Mouse (Mus musculus) c-Kit-positive CD71-positive TER-119-positive erythroid progenitor cells, embryonic 14.5 days (primary cell): Measurements from ENCODE around the gene Psmd2.
"Not testable (repeated sequence)": the region's sequence is repeated elsewhere in the genome, so short reads cannot be mapped to it uniquely, and the experiment has no call there.

Experiments used
- DNase-seq: peaks from one replicate; pipeline ENCODE4 v3.0.0-alpha.2; 2013; ENCODE audit warnings: low spot score

Gene Psmd2

GRCm38 (mm10) chr16:20657661-20658060 is 6.2 kb downstream of the Psmd2 start:
- no peak for DNase-seq

GRCm38 (mm10) chr16:20668013-20668412 is 16.6 kb downstream of the Psmd2 start, which contains the start of gene Eif4g1:
Eif4g1 (plus strand) TSS chr16:20668313.
- not testable (repeated sequence) for DNase-seq

GRCm38 (mm10) chr16:20670291-20670690 is 18.8 kb downstream of the Psmd2 start:
- DNase-seq: no peak

- no peak for DNase-seq
These were observed 20.4 kb downstream of the Psmd2 start for GRCm38 (mm10) chr16:20671886-20672285.

GRCm38 (mm10) chr16:20672500-20672902 is 21.0 kb downstream of the Psmd2 start:
- DNase-seq: peak; percentile 87

GRCm38 (mm10) chr16:20672965-20673705 is 21.7 kb downstream of the Psmd2 start:
- no peak for DNase-seq

GRCm38 (mm10) chr16:20673706-20674303 is 22.4 kb downstream of the Psmd2 start:
- peak; percentile 67 for DNase-seq

GRCm38 (mm10) chr16:20675213-20675612 is 23.8 kb downstream of the Psmd2 start:
- no peak for DNase-seq

- no peak for DNase-seq
These were observed 25.2 kb downstream of the Psmd2 start for GRCm38 (mm10) chr16:20676702-20677101.

GRCm38 (mm10) chr16:20677380-20677779 is 25.9 kb downstream of the Psmd2 start:
- no peak for DNase-seq

GRCm38 (mm10) chr16:20677974-20678675 is 26.7 kb downstream of the Psmd2 start:
- DNase-seq: peak; percentile 57

GRCm38 (mm10) chr16:20690774-20691173 is 39.3 kb downstream of the Psmd2 start:
- no peak for DNase-seq

GRCm38 (mm10) chr16:20691617-20692016 is 40.2 kb downstream of the Psmd2 start:
- no peak for DNase-seq

- DNase-seq: no peak
These were observed 41.0 kb downstream of the Psmd2 start for GRCm38 (mm10) chr16:20692241-20692965.

GRCm38 (mm10) chr16:20693111-20693701 is 41.8 kb downstream of the Psmd2 start, which contains the start of gene Fam131a:
Fam131a (plus strand) TSS chr16:20693241.
- peak; percentile 72 for DNase-seq

GRCm38 (mm10) chr16:20694781-20695180 is 43.3 kb downstream of the Psmd2 start:
- no peak for DNase-seq

- DNase-seq: no peak
These were observed 44.3 kb downstream of the Psmd2 start for GRCm38 (mm10) chr16:20695622-20696323.

GRCm38 (mm10) chr16:20699266-20699665 is 47.8 kb downstream of the Psmd2 start:
- DNase-seq: no peak

GRCm38 (mm10) chr16:20700036-20700435 is 48.6 kb downstream of the Psmd2 start:
- DNase-seq: no peak

- DNase-seq: no peak
These were observed 49.9 kb downstream of the Psmd2 start for GRCm38 (mm10) chr16:20701316-20701715.
